Mouse (Mus musculus) spleen, postnatal 36 days (tissue): ENCODE results near the gene Vsig10.
"Not testable (repeated sequence)": the region's sequence is repeated elsewhere in the genome, so short reads cannot be mapped to it uniquely, and the experiment has no call there.

ENCODE experiments used
- DNase-seq, 2 experiments: peaks; one replicate each; pipeline ENCODE4 v3.0.0; 2022; ENCODE audit warnings: low spot score in 2 of 2, mixed read lengths in 1 of 2

Gene Vsig10

DNA sequence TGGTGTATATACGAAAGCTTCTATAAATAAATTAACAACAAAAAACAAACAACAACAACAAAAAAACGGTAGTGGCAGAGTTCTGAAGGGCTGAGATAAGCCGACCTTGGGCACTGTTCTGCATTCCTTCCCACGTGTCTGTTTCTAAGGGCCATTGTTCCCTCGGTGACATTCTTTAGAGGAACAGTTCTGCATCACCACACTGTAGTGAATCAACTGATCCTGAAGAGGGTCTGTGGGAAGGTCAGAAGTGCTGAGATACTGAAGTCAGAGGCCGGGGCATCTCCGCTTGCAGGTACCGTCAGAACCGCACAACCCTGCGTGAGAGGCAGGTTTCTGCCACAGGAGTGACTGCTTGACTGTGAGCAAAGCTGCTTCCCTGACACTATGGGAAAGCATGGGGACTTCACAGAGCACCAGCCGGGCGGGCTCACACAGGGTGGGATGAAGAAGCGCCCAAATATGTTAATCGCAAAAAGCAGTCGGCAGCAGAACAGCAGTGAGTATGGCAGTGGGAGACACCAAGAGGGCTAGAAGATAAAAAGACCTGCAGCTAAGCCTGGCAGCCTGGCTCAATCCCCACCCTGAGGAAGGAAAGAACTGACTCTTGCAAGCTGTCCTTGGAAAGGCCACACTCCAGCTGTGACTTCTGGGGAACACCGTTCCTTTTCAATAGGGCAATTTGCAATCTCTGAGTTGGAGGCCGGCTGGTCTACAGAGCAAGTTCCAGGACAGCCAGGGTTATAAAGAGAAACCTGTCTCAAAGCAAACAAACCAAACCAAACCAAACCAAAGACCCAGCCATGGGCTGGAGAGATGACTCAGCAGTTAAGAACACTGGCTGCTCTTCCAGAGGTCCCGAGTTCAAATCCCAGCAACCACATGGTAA lies 14.9 kb upstream of the Vsig10 start:
- no peak for DNase-seq

DNA sequence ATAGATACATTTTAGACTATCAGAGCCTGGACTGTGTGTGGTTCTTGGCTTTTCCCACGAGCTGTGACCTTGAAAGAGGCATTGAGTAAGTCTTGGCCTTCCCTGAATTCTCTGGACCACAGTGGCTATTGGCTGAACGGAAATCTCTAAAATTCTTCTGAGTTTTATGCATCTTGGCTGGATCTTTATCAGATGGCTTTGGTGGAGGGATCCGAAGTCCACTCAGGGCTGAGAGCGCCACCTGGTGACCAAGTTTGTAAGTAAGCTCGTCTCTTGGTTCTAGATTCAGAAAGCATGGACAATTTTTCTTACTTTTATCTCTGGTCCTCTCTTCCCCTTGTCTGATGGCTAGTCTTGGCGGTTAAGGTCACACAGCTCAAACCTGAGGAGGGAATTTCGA lies 13.9 kb upstream of the Vsig10 start:
- DNase-seq: peak; percentile 52 to 54

DNA sequence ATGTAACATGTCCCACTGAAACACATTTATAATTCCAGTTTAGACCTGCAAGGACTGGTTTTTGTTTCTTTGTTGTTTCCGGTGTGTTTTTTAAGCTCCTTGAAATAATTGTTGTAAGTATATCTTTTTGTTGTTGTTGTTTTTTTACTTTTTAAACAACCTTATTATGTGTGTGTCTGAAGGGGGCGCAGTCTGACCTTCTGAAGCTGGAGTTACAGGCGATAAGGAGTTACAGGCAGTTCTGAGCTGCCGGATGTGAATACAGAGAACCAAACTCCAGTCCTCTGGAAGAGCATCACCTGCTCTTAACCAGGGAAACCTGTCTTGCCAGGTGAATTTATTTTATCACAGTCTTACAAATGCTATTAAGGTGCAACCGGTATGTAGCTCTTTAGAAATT lies 13.1 kb upstream of the Vsig10 start:
- no peak for DNase-seq

- no peak for DNase-seq
Observed at GRCm38 (mm10) chr5:117306826-117307225, 12.1 kb upstream of the Vsig10 start.

DNA sequence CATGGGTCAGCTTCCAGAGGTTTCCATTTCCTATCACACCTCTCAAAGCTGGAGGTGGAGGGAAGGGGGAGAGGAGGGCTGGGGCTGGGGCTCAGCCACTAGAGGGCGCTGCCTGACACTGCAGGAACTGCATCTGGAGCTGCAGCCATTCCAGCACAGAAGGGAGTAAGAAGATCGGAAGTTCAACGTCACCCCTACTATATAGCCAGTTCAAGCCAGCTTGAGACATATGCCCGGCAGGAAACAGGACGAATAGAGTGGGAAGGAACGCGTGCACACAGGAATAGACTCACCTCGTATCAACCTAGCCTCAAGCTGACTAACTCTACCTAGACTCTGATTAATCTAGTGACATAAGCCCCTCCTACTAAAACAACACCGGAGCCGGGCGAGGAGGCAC lies 11.2 kb upstream of the Vsig10 start:
- peak; percentile 49 to 51 for DNase-seq

DNA sequence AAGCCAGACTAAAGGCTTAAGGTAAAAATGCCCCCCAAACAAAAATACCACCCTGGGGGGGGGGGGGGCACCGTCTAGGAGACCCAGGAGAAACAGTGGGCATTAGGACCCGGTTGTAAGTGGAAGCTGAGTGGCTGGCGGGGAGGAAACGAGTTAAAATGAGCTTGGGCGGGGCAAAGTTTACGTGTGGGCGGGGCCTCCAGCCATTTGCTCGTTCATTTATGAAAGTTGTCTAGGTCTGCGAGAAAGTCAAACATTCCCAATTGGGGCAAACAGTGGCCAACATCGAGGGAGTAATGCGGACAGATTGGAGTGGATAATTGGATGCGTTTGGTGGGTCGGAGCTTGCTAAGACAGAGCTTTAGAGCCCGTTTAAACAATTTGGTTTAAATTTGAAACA lies 5.5 kb upstream of the Vsig10 start:
- peak; percentile 7 to 32 for DNase-seq

- DNase-seq: no peak
Observed at GRCm38 (mm10) chr5:117313909-117314308, 5.0 kb upstream of the Vsig10 start.

- no peak for DNase-seq
Observed at GRCm38 (mm10) chr5:117314587-117315428, 4.1 kb upstream of the Vsig10 start.

DNA sequence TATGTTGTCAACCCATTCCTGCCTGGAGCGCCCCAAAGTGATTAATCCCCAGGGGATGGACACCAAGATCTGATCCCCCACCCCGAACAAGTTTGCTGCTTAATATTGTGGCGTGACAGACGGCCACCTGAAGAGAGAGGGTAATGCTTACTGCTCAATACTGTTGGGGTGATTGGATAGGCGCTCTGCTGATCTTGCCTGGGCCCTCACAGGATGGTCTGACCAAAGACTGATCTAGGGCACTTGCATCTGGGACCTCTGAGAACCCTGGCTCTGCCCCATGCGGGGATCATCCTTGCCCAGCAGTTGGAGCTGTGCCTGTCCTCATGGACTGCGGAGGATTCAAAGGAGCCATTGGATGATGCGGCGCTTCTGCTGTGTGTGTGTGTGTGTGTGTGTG lies 4.9 kb downstream of the Vsig10 start:
- no peak for DNase-seq

DNA sequence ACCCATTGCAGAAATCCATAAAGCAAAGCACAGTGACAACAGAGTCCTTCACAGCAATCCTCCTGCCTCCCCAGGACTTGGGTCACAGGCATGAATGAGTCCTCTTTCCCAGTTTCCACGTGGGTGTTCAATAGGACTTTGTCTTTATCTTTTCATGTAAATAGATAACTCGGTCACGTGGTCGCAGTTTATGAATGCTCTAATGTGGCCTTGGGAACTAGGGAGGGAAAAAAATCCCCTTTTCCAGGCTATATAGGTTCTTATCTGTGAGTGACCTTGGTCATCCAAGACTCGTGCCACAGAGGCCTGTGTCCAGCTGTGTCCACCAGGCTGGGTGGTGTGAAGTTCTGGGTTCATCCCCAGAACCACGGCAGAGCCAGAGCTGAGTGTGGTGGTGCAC lies 7.5 kb downstream of the Vsig10 start:
- DNase-seq: no peak

GRCm38 (mm10) chr5:117330457-117330856 lies 11.6 kb downstream of the Vsig10 start:
- DNase-seq: no peak

DNA sequence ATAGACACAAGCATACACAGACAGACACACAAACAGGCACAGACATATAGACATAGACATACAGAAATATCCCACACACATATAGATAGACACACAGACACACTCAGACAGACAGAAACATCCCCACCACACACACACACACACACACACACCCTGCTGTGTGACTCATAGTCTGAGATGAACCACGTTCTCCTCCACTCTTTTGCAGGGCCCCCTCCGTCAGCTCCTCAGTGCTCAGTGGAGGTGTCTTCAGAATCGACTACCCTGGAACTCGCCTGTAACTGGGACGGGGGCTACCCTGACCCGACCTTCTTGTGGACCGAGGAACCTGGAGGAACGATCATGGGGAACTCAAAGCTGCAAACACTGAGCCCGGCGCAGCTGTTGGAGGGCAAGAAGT lies 19.1 kb downstream of the Vsig10 start:
- DNase-seq: no peak

- DNase-seq: no peak
Observed at GRCm38 (mm10) chr5:117338503-117338902, 19.6 kb downstream of the Vsig10 start.

GRCm38 (mm10) chr5:117340081-117340480 lies 21.2 kb downstream of the Vsig10 start:
- no peak for DNase-seq

DNA sequence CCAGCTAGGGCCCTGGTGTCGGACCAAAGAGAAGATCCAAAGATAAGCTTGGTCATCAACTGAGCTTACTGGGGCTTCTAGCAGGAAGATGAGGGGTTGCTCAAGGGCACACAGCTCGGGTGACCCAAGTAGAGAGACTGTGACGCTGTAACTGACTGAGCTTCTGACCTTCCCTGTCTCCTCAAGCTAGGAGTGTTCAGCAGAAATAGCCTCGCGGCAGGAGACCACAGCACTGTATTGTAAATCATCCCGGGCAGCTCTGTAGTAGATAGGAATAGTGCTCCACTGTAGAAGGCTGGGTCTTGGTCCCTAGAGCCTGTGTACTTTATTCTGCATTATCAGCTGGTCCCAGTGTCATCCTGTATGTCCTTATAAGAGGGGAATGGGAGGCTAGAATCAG lies 23.0 kb downstream of the Vsig10 start:
- DNase-seq: no peak

DNA sequence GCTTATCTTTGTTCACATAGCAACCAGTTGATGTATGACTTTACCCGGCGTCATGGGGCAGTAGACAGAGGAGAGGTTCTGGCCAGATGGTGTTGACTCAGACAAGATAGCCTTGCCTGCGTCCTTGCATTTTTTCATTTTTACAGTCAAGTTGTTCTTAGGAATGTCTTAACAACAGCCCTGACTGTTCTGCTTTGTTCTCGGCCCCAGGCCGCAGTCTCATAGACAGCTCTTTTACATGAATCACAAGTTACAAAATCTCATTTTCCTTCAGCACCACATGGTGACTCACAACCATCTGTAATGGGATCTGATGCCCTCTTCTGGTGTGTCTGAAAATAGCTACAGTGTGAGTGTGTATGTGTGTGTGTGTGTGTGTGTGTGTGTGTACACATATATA lies 25.6 kb downstream of the Vsig10 start:
- DNase-seq: not testable (repeated sequence)

- no peak for DNase-seq
Observed at GRCm38 (mm10) chr5:117345432-117345976, 26.6 kb downstream of the Vsig10 start.

- DNase-seq: no peak
Observed at GRCm38 (mm10) chr5:117346281-117346680, 27.4 kb downstream of the Vsig10 start.

- DNase-seq: no peak
Observed at GRCm38 (mm10) chr5:117347011-117347410, 28.1 kb downstream of the Vsig10 start.

GRCm38 (mm10) chr5:117347838-117348237 lies 29.0 kb downstream of the Vsig10 start:
- DNase-seq: no peak

DNA sequence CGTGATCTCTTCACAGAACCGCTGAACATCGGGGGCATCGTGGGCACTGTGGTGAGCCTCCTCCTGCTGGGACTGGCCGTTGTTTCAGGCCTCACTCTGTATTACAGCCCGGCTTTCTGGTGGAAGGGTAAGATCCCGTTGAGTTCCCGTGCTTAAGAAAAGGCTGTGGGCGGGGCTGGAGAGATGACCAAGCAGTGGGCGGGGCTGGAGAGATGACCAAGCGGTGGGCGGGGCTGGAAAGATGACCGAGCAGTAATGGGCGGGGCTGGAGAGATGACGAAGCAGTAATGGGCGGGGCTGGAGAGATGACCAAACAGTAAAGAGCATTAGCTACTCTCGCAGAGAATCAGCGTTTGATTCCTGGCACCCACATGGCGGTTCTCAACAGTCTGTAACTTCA lies 29.4 kb downstream of the Vsig10 start:
- DNase-seq: peak in 1 of 2 experiments; percentile 23

DNA sequence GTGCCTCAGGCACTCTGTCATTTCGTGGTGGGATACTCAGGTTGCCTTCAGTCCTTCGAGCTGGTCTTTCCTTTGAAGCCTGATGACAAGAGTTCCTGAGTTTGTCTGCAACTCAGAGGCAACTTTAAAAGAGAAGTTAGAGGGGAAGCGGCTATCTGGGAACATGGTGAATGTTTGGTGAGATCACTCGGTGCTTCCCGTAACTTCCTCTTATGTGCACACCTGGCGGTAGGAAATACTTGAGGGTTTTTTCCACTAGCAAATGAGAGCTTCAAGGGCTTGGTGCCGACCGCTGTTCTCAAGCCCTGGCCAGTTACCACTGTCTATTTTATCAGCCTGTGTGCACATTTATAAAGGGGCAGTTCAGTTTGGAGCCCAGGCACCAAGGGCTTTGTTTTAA lies 35.2 kb downstream of the Vsig10 start:
- peak; percentile 27 to 37 for DNase-seq
